Mouse (Mus musculus) intestine, postnatal 0 days (tissue): ENCODE results near the gene Cd3eap. TPM values are rescaled to one million over a fixed set of nuclear protein-coding genes. Genes with fewer than 3 reads are reported as not detected.

Source experiments
- ATAC-seq: fragments of 200-750 bp; cut with Nextera tagmentation; 2 replicates; pipeline ENCODE4 v1.8.0; 2017; ENCODE audit warnings: mild to moderate bottlenecking, moderate TSS enrichment, moderate library complexity
- H3K27ac ChIP-seq: fragments of 300-500 bp; sonication (generic); 2 replicates; pipeline ENCODE4 v1.5.1; 2014; ENCODE audit warnings: mild to moderate bottlenecking, low read depth, low read length, moderate library complexity
- H3K27me3 ChIP-seq: fragments of 300-500 bp; sonication (generic); replicated peaks from 2 replicates; pipeline ENCODE4 v1.6.1; 2014; ENCODE audit warnings: low read length, mixed read lengths; ENCODE audit not compliant: control insufficient read depth, insufficient read depth
- H3K36me3 ChIP-seq: fragments of 300-500 bp; sonication (generic); 2 replicates; pipeline ENCODE4 v1.6.1; 2014; ENCODE audit warnings: mild to moderate bottlenecking, moderate library complexity; ENCODE audit not compliant: control insufficient read depth, insufficient read depth
- H3K4me1 ChIP-seq: fragments of 300-500 bp; sonication (generic); replicated peaks from 2 replicates; pipeline ENCODE4 v1.6.1; 2014; ENCODE audit warnings: antibody characterized with exemption, low read length, mixed read lengths; ENCODE audit not compliant: control insufficient read depth, insufficient read depth
- H3K4me2 ChIP-seq: fragments of 300-500 bp; sonication (generic); replicated peaks from 2 replicates; pipeline ENCODE4 v1.6.1; 2014; ENCODE audit warnings: low read depth, mild to moderate bottlenecking, moderate library complexity
- H3K4me3 ChIP-seq: fragments of 300-500 bp; sonication (generic); 2 replicates; pipeline ENCODE4 v1.5.1; 2014; ENCODE audit warnings: low read depth, low read length
- H3K9ac ChIP-seq: fragments of 300-500 bp; sonication (generic); 2 replicates; pipeline ENCODE4 v1.6.1; 2014; ENCODE audit warnings: mild to moderate bottlenecking, low read depth, low read length
- H3K9me3 ChIP-seq: fragments of 300-500 bp; sonication (generic); 2 replicates; pipeline ENCODE4 v1.6.1; 2016; ENCODE audit warnings: mixed run types; ENCODE audit not compliant: control insufficient read depth
- CTCF ChIP-seq: sonication (generic); IDR thresholded peaks from 2 replicates; pipeline ENCODE4 v1.5.1; 2016; ENCODE audit warnings: low read depth, mild to moderate bottlenecking, control low read depth, antibody characterized with exemption, moderate library complexity
- WGBS: fragments of 180-500 bp; shearing (Covaris S2); extraction: QIAGEN DNeasy Blood & Tissue Kit; methylation state at CpG from one replicate; pipeline ENCODE4 v1.1.7; 2014; 5-methylcytosine and 5-hydroxymethylcytosine counted together
- polyA plus RNA-seq: library from polyadenylated mRNA; unstranded; fragments of >200 nt; fragmentation: Nextera tagmentation; extraction: Ambion mirVana; gene quantifications from 2 replicates; pipeline ENCODE4 v1.2.1, GENCODE M21; 2015

The Cd3eap gene
- polyA plus RNA-seq, 1 experiment from 2014 or later = 8.3 TPM

- Histone ChIP-seq H3K4me3 (no peak overlapping the region), H3K4me1 (0 out of 2 replicates have a peak, but pooled peaks cover 5% of the 10 kb centered on the region), H3K36me3 (peaks cover 33% of the 10 kb centered on the region; the same call in 1 of the 2 replicates), H3K27me3 (no peaks in the 10 kb centered on the region), H3K9me3 (no peaks in the 10 kb centered on the region), H3K27ac (no peak overlapping the region), H3K4me2 (no peak overlapping the region), H3K9ac (no peak overlapping the region)
- ATAC-seq = no peak
- no peak for TF ChIP-seq CTCF
- 82% methylated on average over 13 of the region's 13 CpGs for WGBS
These were observed 9.9 kb downstream of the Cd3eap start for GRCm38 (mm10) chr7:19349188-19349915.

GRCm38 (mm10) chr7:19344938-19345471 lies 14.3 kb downstream of the Cd3eap start:
- WGBS = under 1% methylated on average over 31 of the region's 31 CpGs
- Histone ChIP-seq H3K4me2 (peak overlapping the region; percentile 68), H3K27me3 (peaks cover 5% of the 10 kb centered on the region; the same call in 1 of the 2 replicates), H3K27ac (peak overlapping the region; percentile 70), H3K9me3 (no peaks in the 10 kb centered on the region), H3K36me3 (peaks cover 11% of the 10 kb centered on the region; the same call in 1 of the 2 replicates), H3K4me1 (0 out of 2 replicates have a peak, but pooled peaks cover 5% of the 10 kb centered on the region), H3K4me3 (peak overlapping the region; percentile 79), H3K9ac (peak overlapping the region; percentile 66)
- peak; percentile 95 for ATAC-seq
- no peak for TF ChIP-seq CTCF

GRCm38 (mm10) chr7:19344237-19344847 lies 14.9 kb downstream of the Cd3eap start, which contains the start of gene Ercc1:
TSS of gene Ercc1 (plus strand) at chr7:19344778.
- no peaks in the 10 kb centered on the region for H3K9me3 ChIP-seq
- H3K27ac ChIP-seq = peak within 1 kb of the TSS; percentile 70
- 19% methylated on average over 12 of the region's 12 CpGs for WGBS
- H3K36me3 ChIP-seq = peaks cover 8% of the 10 kb centered on the region; the same call in 1 of the 2 replicates
- H3K27me3 ChIP-seq = peaks cover 5% of the 10 kb centered on the region; the same call in 1 of the 2 replicates
- ATAC-seq = peak; percentile 29
- H3K4me1 ChIP-seq = 0 out of 2 replicates have a peak, but pooled peaks cover 5% of the 10 kb centered on the region
- peak within 1 kb of the TSS; percentile 79 for H3K4me3 ChIP-seq
- peak within 1 kb of the TSS; percentile 68 for H3K4me2 ChIP-seq
- no peak for TF ChIP-seq CTCF
- peak within 1 kb of the TSS; percentile 66 for H3K9ac ChIP-seq

- Histone ChIP-seq H3K9ac (no peak overlapping the region), H3K27me3 (peaks cover 5% of the 10 kb centered on the region; the same call in 1 of the 2 replicates), H3K4me3 (no peak overlapping the region), H3K36me3 (no peaks in the 10 kb centered on the region; the same call in 1 of the 2 replicates), H3K27ac (no peak overlapping the region), H3K9me3 (no peaks in the 10 kb centered on the region), H3K4me1 (0 out of 2 replicates have a peak, but pooled peaks cover 5% of the 10 kb centered on the region), H3K4me2 (peak overlapping the region; percentile 68)
- under 1% methylated on average over 11 of the region's 11 CpGs for WGBS
- ATAC-seq = no peak
- peak; percentile 96 for TF ChIP-seq CTCF
These were observed 16.0 kb downstream of the Cd3eap start for GRCm38 (mm10) chr7:19343210-19343808.

- H3K4me3 ChIP-seq = peak overlapping the region; percentile 33
- H3K27ac ChIP-seq = no peak overlapping the region
- no peaks in the 10 kb centered on the region for H3K36me3 ChIP-seq
- TF ChIP-seq CTCF = peak; percentile 98
- no peak overlapping the region for H3K9ac ChIP-seq
- H3K9me3 ChIP-seq = no peaks in the 10 kb centered on the region
- H3K4me2 ChIP-seq = peak overlapping the region; percentile 68
- H3K4me1 ChIP-seq = 0 out of 2 replicates have a peak, but pooled peaks cover 5% of the 10 kb centered on the region
- under 1% methylated on average over 27 of the region's 27 CpGs for WGBS
- H3K27me3 ChIP-seq = peaks cover 5% of the 10 kb centered on the region; the same call in 1 of the 2 replicates
- ATAC-seq = no peak
These were observed 16.7 kb downstream of the Cd3eap start for GRCm38 (mm10) chr7:19342481-19343027.
